Mouse (Mus musculus): ENCODE data around the gene Smarcd1. TPM values are rescaled to one million over a fixed set of nuclear protein-coding genes. Genes with fewer than 3 reads are reported as not detected.

The Smarcd1 gene
- polyA plus RNA-seq, 1 experiment = 36.8 TPM

GRCm38 (mm10) chr15:99727525-99727924 is 25.6 kb downstream of the Smarcd1 start:
- 0 out of 2 replicates have a peak, but pooled peaks cover 7% of the 10 kb centered on the region for H3K4me1 ChIP-seq (ENCODE audit: control insufficient read depth, insufficient read depth, low read length)
- H3K27ac ChIP-seq (ENCODE audit: insufficient read depth, low read length) = no peak overlapping the region
- no peak overlapping the region for H3K4me3 ChIP-seq (ENCODE audit: insufficient read depth, low read length)
- TF ChIP-seq CTCF (IDR thresholded peaks at IDR 0.05; ENCODE audit: borderline replicate concordance, insufficient read depth, low read length) = no peak
- no peak for TF ChIP-seq POLR2A (IDR thresholded peaks at IDR 0.05; ENCODE audit: low read depth, low read length)

GRCm38 (mm10) chr15:99728211-99728610 is 26.3 kb downstream of the Smarcd1 start:
- no peak overlapping the region for H3K27ac ChIP-seq (ENCODE audit: insufficient read depth, low read length)
- 0 out of 2 replicates have a peak, but pooled peaks cover 7% of the 10 kb centered on the region for H3K4me1 ChIP-seq (ENCODE audit: control insufficient read depth, insufficient read depth, low read length)
- H3K4me3 ChIP-seq (ENCODE audit: insufficient read depth, low read length) = no peak overlapping the region
- no peak for TF ChIP-seq POLR2A (IDR thresholded peaks at IDR 0.05; ENCODE audit: low read depth, low read length)

GRCm38 (mm10) chr15:99729056-99729783 is 27.3 kb downstream of the Smarcd1 start:
- no peak overlapping the region for H3K4me3 ChIP-seq (ENCODE audit: insufficient read depth, low read length)
- H3K27ac ChIP-seq (ENCODE audit: insufficient read depth, low read length) = no peak overlapping the region
- TF ChIP-seq CTCF (IDR thresholded peaks at IDR 0.05; ENCODE audit: borderline replicate concordance, insufficient read depth, low read length) (no peak), POLR2A (IDR thresholded peaks at IDR 0.05; ENCODE audit: low read depth, low read length) (no peak)
- 0 out of 2 replicates have a peak, but pooled peaks cover 2% of the 10 kb centered on the region for H3K4me1 ChIP-seq (ENCODE audit: control insufficient read depth, insufficient read depth, low read length)

- Histone ChIP-seq H3K4me3 (ENCODE audit: insufficient read depth, low read length) (no peak overlapping the region), H3K27ac (ENCODE audit: insufficient read depth, low read length) (no peak overlapping the region), H3K4me1 (ENCODE audit: control insufficient read depth, insufficient read depth, low read length) (no peaks in the 10 kb centered on the region)
- no peak for TF ChIP-seq POLR2A (IDR thresholded peaks at IDR 0.05; ENCODE audit: low read depth, low read length)
- TF ChIP-seq CTCF (IDR thresholded peaks at IDR 0.05; ENCODE audit: borderline replicate concordance, insufficient read depth, low read length) = no peak
Observed at GRCm38 (mm10) chr15:99731167-99731566, 29.2 kb downstream of the Smarcd1 start.

GRCm38 (mm10) chr15:99731678-99732077 is 29.7 kb downstream of the Smarcd1 start:
- Histone ChIP-seq H3K4me1 (ENCODE audit: control insufficient read depth, insufficient read depth, low read length) (no peaks in the 10 kb centered on the region), H3K27ac (ENCODE audit: insufficient read depth, low read length) (no peak overlapping the region), H3K4me3 (ENCODE audit: insufficient read depth, low read length) (no peak overlapping the region)
- no peak for TF ChIP-seq CTCF (IDR thresholded peaks at IDR 0.05; ENCODE audit: borderline replicate concordance, insufficient read depth, low read length)
- TF ChIP-seq POLR2A (IDR thresholded peaks at IDR 0.05; ENCODE audit: low read depth, low read length) = no peak

GRCm38 (mm10) chr15:99733186-99733585 is 31.3 kb downstream of the Smarcd1 start:
- no peaks in the 10 kb centered on the region for H3K4me1 ChIP-seq (ENCODE audit: control insufficient read depth, insufficient read depth, low read length)
- no peak overlapping the region for H3K4me3 ChIP-seq (ENCODE audit: insufficient read depth, low read length)
- H3K27ac ChIP-seq (ENCODE audit: insufficient read depth, low read length) = no peak overlapping the region
- TF ChIP-seq POLR2A (IDR thresholded peaks at IDR 0.05; ENCODE audit: low read depth, low read length) = no peak
- TF ChIP-seq CTCF (IDR thresholded peaks at IDR 0.05; ENCODE audit: borderline replicate concordance, insufficient read depth, low read length) = no peak

GRCm38 (mm10) chr15:99735631-99736030 is 33.7 kb downstream of the Smarcd1 start:
- TF ChIP-seq POLR2A (IDR thresholded peaks at IDR 0.05; ENCODE audit: low read depth, low read length) = no peak
- no peak for TF ChIP-seq CTCF (IDR thresholded peaks at IDR 0.05; ENCODE audit: borderline replicate concordance, insufficient read depth, low read length)
- no peak overlapping the region for H3K27ac ChIP-seq (ENCODE audit: insufficient read depth, low read length)
- H3K4me1 ChIP-seq (ENCODE audit: control insufficient read depth, insufficient read depth, low read length) = no peaks in the 10 kb centered on the region
- H3K4me3 ChIP-seq (ENCODE audit: insufficient read depth, low read length) = no peak overlapping the region

GRCm38 (mm10) chr15:99736675-99737074 is 34.7 kb downstream of the Smarcd1 start:
- no peak overlapping the region for H3K4me3 ChIP-seq (ENCODE audit: insufficient read depth, low read length)
- H3K27ac ChIP-seq (ENCODE audit: insufficient read depth, low read length) = no peak overlapping the region
- no peaks in the 10 kb centered on the region for H3K4me1 ChIP-seq (ENCODE audit: control insufficient read depth, insufficient read depth, low read length)
- TF ChIP-seq CTCF (IDR thresholded peaks at IDR 0.05; ENCODE audit: borderline replicate concordance, insufficient read depth, low read length) (no peak), POLR2A (IDR thresholded peaks at IDR 0.05; ENCODE audit: low read depth, low read length) (no peak)

- H3K4me3 ChIP-seq (ENCODE audit: insufficient read depth, low read length) = no peak overlapping the region
- no peaks in the 10 kb centered on the region for H3K4me1 ChIP-seq (ENCODE audit: control insufficient read depth, insufficient read depth, low read length)
- TF ChIP-seq CTCF (IDR thresholded peaks at IDR 0.05; ENCODE audit: borderline replicate concordance, insufficient read depth, low read length) (no peak), POLR2A (IDR thresholded peaks at IDR 0.05; ENCODE audit: low read depth, low read length) (no peak)
Observed at GRCm38 (mm10) chr15:99740229-99740628, 38.3 kb downstream of the Smarcd1 start.

GRCm38 (mm10) chr15:99754204-99754603 is 52.3 kb downstream of the Smarcd1 start:
- H3K4me3 ChIP-seq (ENCODE audit: insufficient read depth, low read length) = no peak overlapping the region
- no peaks in the 10 kb centered on the region for H3K4me1 ChIP-seq (ENCODE audit: control insufficient read depth, insufficient read depth, low read length)
- TF ChIP-seq CTCF (IDR thresholded peaks at IDR 0.05; ENCODE audit: borderline replicate concordance, insufficient read depth, low read length) (no peak), POLR2A (IDR thresholded peaks at IDR 0.05; ENCODE audit: low read depth, low read length) (no peak)
- H3K27ac ChIP-seq (ENCODE audit: insufficient read depth, low read length) = no peak overlapping the region

More at GRCm38 (mm10) chr15:99740229-99740628, 38.3 kb downstream of the Smarcd1 start:
- H3K27ac ChIP-seq (ENCODE audit: insufficient read depth, low read length) = no peak overlapping the region

Other genes with a start within 250 kb of the Smarcd1 start
- gene Nckap5l, start 244.4 kb upstream of the Smarcd1 start, polyA plus RNA-seq (2011; ENCODE audit: insufficient read length, low read depth, missing spikeins) = 11.6 and 18.6 TPM in 2 replicates
- gene Bcdin3d, start 227.4 kb upstream of the Smarcd1 start, polyA plus RNA-seq (2011; ENCODE audit: insufficient read length, low read depth, missing spikeins) = 3.5 and 5.8 TPM in 2 replicates
- gene Faim2, start 174.0 kb upstream of the Smarcd1 start, polyA plus RNA-seq (2011; ENCODE audit: insufficient read length, low read depth, missing spikeins) = 1.4 TPM in 1 of 2 replicates, not detected in the other
- gene Aqp2, start 123.1 kb upstream of the Smarcd1 start, polyA plus RNA-seq (2011; ENCODE audit: insufficient read length, low read depth, missing spikeins) = not detected in 2 replicates
- gene Aqp5, start 111.3 kb upstream of the Smarcd1 start, polyA plus RNA-seq (2011; ENCODE audit: insufficient read length, low read depth, missing spikeins) = 4.2 and 7.0 TPM in 2 replicates
- not detected in 2 replicates for gene Aqp6, start 100.7 kb upstream of the Smarcd1 start, polyA plus RNA-seq (2011; ENCODE audit: insufficient read length, low read depth, missing spikeins)
- gene Racgap1, start 50.5 kb upstream of the Smarcd1 start, polyA plus RNA-seq (2011; ENCODE audit: insufficient read length, low read depth, missing spikeins) = 47.1 and 72.4 TPM in 2 replicates
- gene Asic1, start 31.8 kb upstream of the Smarcd1 start, polyA plus RNA-seq (2011; ENCODE audit: insufficient read length, low read depth, missing spikeins) = 0.65 and 1.0 TPM in 2 replicates
- gene Gm17349, start 3.4 kb downstream of the Smarcd1 start, polyA plus RNA-seq (2011; ENCODE audit: insufficient read length, low read depth, missing spikeins) = not detected in 2 replicates
- 0.53 and 0.54 TPM in 2 replicates for gene Gpd1, start 15.4 kb downstream of the Smarcd1 start, polyA plus RNA-seq (2011; ENCODE audit: insufficient read length, low read depth, missing spikeins)
- gene Cox14, start 23.5 kb downstream of the Smarcd1 start, polyA plus RNA-seq (2011; ENCODE audit: insufficient read length, low read depth, missing spikeins) = 58.2 and 66.5 TPM in 2 replicates
- 75.9 and 82.1 TPM in 2 replicates for gene Cers5, start 70.8 kb downstream of the Smarcd1 start, polyA plus RNA-seq (2011; ENCODE audit: insufficient read length, low read depth, missing spikeins)
- 172 and 199 TPM in 2 replicates for gene Lima1, start 173.3 kb downstream of the Smarcd1 start, polyA plus RNA-seq (2011; ENCODE audit: insufficient read length, low read depth, missing spikeins)

All from embryonic fibroblast, embryonic 13.5 days (primary cell).